Mouse (Mus musculus): ENCODE data around the gene Unc79.

DNA sequence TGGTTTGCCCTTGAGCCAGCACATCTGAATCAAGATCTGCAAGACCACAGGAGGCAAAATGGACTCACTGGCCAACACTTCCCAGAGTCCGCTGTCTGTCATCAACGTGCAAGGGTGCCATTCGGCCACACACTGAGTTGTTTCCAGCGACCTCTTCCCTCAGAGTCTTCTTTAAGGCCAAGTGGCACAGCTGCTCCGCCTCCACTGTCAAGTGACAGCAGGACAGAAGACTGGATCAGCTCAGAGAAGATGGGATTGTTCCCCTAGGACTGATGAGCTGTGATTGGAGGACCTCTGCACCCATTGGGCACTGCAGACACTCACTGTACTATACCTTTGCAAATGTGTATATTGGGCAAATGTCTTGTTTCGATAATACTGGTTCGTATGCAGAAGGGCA lies 238.4 kb downstream of the Unc79 start:
- no peak for TF ChIP-seq CTCF (IDR thresholded peaks at IDR 0.05)
- no peak for TF ChIP-seq EP300 (IDR thresholded peaks at IDR 0.05)
